Mouse (Mus musculus): Measurements from ENCODE around the gene Mymk.

Gene Mymk

GRCm38 (mm10) chr2:27071978-27072377 is at the start of gene Mymk:
Gene Mymk, minus strand, starts transcription at chr2:27072179.
- ChIA-PET POLR2A (no interaction called here), CTCF (interaction anchor here in 1 of 4 experiments (1.0 kb wide), 1 partner anchor 28 kb away, joined by 8 read pairs; no protein-coding TSS in a partner anchor)

- ChIA-PET CTCF (no interaction called here), POLR2A (interaction anchor here in 1 of 4 experiments (1.6 kb wide), 1 partner anchor 26 kb away, joined by 4 read pairs; no protein-coding TSS in a partner anchor)
These were observed 48.3 kb upstream of the Mymk start for GRCm38 (mm10) chr2:27120241-27120641.

DNA sequence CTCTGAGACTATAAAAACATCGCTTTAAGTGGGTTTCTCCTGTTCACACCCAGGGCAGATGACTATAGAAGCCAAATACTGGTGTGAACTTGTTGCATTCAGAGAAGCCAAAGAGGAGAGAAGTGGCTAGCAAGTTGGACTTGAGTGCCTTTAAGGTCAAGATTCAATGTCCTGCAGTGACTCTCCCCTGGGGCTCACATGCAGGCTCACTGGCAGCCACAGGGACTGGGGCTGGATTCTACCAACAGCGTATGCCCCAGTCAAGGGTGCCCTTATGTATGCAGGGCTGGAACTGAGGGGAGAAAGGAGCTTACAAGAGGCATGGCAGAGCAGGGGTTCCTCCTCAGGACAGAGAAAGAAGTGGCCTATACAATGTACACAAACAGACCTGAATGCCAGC is 47.8 kb upstream of the Mymk start:
- CTCF ChIA-PET: no interaction called here
- POLR2A ChIA-PET: interaction anchor here in 1 of 4 experiments (1.6 kb wide), 1 partner anchor 27 kb away, joined by 4 read pairs; no protein-coding TSS in a partner anchor

DNA sequence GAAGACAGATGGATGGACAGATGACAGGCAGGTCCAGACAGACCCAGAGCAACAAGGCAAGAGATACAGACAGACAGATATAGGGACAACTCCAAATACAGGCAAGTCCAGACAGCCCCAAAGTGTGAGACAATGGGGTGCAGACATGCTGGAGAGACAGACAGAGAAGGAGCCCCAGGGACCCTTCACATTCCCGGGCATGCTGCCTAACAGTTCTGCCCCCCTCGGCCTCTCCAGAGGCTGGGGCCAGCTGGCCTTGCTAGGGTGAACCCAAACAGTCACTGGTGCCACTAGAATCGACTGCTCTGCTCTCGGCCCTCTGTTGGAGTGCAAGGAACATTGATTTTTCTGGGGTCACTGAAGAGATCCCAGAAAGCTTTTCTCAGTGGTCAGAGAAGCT is 46.5 kb upstream of the Mymk start:
- CTCF ChIA-PET: no interaction called here
- POLR2A ChIA-PET: no interaction called here

DNA sequence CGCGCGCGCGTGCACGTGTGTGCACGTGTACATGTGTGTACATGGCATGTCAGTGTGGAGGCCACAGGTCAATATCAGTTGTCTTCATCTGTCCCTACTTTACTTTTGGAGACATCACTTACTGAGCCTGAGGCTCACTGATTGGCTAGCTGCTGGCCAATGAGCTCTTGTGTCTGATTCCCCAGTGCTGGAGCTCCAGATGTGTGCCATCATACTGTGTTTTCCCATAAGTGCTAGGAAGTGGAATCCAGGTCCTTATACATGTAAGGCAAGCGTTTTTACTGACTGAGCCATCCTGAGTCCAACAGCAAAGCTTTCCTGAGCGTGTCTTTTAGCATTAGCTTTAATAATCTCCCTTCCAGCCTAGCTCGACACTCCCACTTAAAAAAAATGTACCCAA is 42.2 kb upstream of the Mymk start:
- POLR2A ChIA-PET: no interaction called here
- CTCF ChIA-PET: interaction anchor here in 3 of 4 experiments (0.8 to 1.9 kb wide), 4 partner anchors 11 to 467 kb away, joined by 3 to 7 read pairs (median 4); no protein-coding TSS in a partner anchor

- CTCF ChIA-PET: interaction anchor here in 1 of 4 experiments (1.9 kb wide), 1 partner anchor 13 kb away, joined by 7 read pairs; no protein-coding TSS in a partner anchor
These were observed 40.6 kb upstream of the Mymk start for GRCm38 (mm10) chr2:27112585-27112984.

GRCm38 (mm10) chr2:27109052-27109451 is 37.1 kb upstream of the Mymk start:
- POLR2A ChIA-PET: no interaction called here
- CTCF ChIA-PET: interaction anchor here in 1 of 4 experiments (0.8 kb wide), 1 partner anchor 12 kb away, joined by 3 read pairs; no protein-coding TSS in a partner anchor

More at GRCm38 (mm10) chr2:27112585-27112984, 40.6 kb upstream of the Mymk start:
- POLR2A ChIA-PET: no interaction called here

GRCm38 (mm10) chr2:27108144-27108543 is 36.2 kb upstream of the Mymk start:
- POLR2A ChIA-PET: no interaction called here

DNA sequence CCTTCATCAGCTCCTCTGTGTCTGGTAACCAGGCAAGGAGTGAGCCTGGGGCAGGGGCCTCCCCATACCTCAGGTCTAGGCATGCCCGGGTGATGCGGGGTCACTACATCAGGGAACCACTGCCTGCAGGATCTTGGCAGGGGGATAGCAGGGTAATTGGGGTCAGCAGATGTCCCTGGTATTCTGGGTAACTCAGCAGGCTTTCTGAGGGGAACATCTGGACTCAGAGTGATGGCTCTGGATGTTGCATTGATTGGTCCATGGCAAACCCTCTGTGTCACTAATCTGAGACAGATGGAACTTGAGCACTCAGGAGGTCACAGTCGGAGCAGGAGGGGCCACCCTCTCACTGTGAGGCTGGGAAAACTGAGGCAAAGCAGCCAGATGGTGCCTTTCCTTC is 34.8 kb upstream of the Mymk start:
- ChIA-PET POLR2A (no interaction called here), CTCF (no interaction called here)

More at GRCm38 (mm10) chr2:27108144-27108543, 36.2 kb upstream of the Mymk start:
- CTCF ChIA-PET: no interaction called here

GRCm38 (mm10) chr2:27103554-27103953 is 31.6 kb upstream of the Mymk start:
- ChIA-PET POLR2A (no interaction called here), CTCF (no interaction called here)

DNA sequence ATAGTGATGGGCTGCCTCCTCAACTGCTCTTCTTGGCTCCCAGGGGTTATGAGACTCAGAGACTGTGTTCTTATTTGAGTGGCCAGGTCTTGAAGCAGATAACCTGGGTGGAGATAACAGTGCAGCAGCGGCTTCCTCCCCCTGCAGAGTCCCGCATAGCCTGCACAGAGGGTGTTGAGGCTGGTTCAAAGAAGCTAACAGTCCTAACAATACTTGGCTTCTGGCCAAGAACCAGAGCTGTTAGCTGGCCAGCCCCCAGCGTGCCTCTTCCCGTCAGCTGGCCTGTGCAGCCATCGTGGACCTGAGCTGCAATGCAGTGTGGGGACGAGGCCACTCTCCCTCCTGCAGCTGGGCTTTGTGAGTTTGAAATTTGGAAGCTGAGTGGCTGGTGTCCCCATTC is 25.8 kb upstream of the Mymk start:
- CTCF ChIA-PET: no interaction called here
- POLR2A ChIA-PET: no interaction called here

- ChIA-PET CTCF (interaction anchor here in 1 of 4 experiments (0.9 kb wide), 1 partner anchor 12 kb away, joined by 3 read pairs; no protein-coding TSS in a partner anchor), POLR2A (interaction anchor here in 1 of 4 experiments (1.7 kb wide), 1 partner anchor 9 kb away, joined by 5 read pairs; no protein-coding TSS in a partner anchor)
These were observed 25.3 kb upstream of the Mymk start for GRCm38 (mm10) chr2:27097241-27097656.

- ChIA-PET POLR2A (interaction anchor here in 1 of 4 experiments (1.7 kb wide), 1 partner anchor 9 kb away, joined by 5 read pairs; no protein-coding TSS in a partner anchor), CTCF (interaction anchor here in 1 of 4 experiments (0.9 kb wide), 1 partner anchor 13 kb away, joined by 3 read pairs; no protein-coding TSS in a partner anchor)
These were observed 24.5 kb upstream of the Mymk start for GRCm38 (mm10) chr2:27096341-27096981.

DNA sequence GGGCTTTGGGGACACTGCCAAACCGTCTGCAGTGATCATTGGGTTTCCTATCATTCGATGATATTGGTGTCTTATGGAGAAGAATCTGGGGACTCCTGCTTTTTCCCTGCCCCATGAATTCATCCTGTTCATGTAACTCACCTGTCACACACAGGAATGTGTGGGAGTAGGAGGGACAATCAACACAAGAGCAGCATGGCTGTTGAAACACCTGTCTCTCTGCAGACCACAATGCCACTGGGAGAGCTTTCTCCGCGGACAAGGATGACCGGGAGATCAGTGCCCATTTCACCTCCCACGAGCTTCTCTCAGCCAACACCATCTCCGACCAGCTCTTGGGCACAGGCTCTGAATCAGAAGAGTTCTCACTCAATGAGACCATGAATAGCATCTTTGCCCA is 23.2 kb upstream of the Mymk start:
- ChIA-PET CTCF (interaction anchor here in 1 of 4 experiments (0.6 kb wide), 1 partner anchor 447 kb away, joined by 3 read pairs; no protein-coding TSS in a partner anchor), POLR2A (no interaction called here)

DNA sequence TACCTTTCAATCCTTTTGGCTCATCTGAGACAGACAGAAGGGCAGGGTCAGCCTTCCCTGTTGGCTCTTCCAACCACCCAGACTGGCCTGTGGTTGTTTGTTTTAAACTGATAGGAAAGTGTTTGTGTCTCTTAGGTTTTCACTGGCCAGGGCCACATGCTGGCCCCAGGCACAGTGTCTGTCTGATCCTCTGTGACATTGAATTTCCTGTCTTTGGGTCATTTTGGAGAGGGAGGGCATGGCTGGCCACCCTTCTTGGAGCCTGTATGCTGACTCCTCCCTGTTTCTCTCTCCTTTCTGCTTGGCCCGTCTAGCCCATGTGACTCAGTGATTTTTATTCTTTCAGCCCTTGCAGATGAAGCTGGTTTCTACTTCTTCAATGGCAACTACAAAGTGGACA is 17.3 kb upstream of the Mymk start:
- ChIA-PET CTCF (interaction anchor here in 1 of 4 experiments (3.4 kb wide), 1 partner anchor 147 kb away, joined by 10 read pairs; no protein-coding TSS in a partner anchor), POLR2A (no interaction called here)

GRCm38 (mm10) chr2:27088700-27089099 is 16.7 kb upstream of the Mymk start:
- POLR2A ChIA-PET: interaction anchor here in 1 of 4 experiments (0.6 kb wide), 1 partner anchor 67 kb away, joined by 3 read pairs; no protein-coding TSS in a partner anchor
- CTCF ChIA-PET: interaction anchor here in 2 of 4 experiments (0.7 to 3.4 kb wide), 3 partner anchors 38 to 148 kb away, joined by 3 to 10 read pairs (median 3); no protein-coding TSS in a partner anchor

DNA sequence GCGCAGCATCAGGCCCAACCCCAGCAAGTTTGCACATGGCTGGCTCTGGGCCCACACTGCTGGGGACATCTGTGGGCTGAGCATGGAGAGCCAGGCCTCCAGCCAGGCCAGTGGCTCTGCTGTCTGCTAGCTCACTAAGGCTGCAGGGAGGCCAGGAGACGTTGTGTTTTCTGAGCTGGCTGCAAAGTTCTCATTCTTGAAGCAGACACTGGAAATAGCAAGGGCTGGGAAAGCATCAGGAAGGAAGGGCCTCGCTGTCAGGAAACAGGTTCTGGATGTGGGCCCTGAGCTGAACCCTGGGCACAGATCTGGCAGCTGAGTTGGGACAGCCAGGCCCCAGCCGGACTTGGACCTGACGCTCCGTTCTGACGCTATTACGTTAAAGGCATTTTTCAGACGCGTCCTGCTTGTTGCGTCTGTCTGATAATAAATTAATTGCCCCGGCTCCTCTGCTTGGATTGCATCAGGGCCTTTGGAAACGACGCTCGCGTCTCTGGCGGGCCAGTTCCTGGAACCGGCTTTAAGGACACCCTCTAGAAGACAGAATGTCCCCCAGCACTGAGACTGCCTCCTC is 16.2 kb upstream of the Mymk start:
- POLR2A ChIA-PET: interaction anchor here in 1 of 4 experiments (0.6 kb wide), 1 partner anchor 68 kb away, joined by 3 read pairs; no protein-coding TSS in a partner anchor
- CTCF ChIA-PET: interaction anchor here in 2 of 4 experiments (0.7 to 3.4 kb wide), 3 partner anchors 39 to 148 kb away, joined by 3 to 10 read pairs (median 3); no protein-coding TSS in a partner anchor

GRCm38 (mm10) chr2:27087581-27087980 is 15.6 kb upstream of the Mymk start:
- POLR2A ChIA-PET: no interaction called here
- CTCF ChIA-PET: interaction anchor here in 1 of 4 experiments (3.4 kb wide), 1 partner anchor 149 kb away, joined by 10 read pairs; no protein-coding TSS in a partner anchor

DNA sequence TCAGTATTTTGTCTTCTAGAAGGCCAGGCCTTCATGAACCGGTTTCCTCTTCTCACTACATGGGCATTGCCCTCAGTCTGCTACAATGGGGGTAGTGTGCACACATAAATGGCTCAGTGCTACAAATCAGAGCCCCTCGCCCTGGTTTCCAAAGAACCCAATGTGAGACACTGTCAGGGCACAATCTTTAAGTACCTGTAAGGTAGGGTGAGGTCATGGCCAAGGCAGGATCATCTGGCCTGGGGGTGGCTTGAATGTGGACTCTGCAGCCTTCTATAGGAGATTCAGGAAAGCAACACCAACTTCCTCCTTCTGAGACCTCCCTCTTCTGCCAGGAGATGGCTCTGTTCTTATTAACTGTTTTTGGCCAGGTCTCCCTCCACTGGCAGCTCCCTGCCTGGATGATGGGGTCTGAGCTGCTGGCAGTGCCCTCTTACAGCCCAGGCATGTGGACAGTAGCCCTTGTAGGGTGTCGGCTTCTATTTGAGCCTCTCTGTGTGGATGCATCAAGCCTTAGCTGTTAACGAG is 14.6 kb upstream of the Mymk start:
- CTCF ChIA-PET: interaction anchor here in 1 of 4 experiments (3.4 kb wide), 1 partner anchor 150 kb away, joined by 10 read pairs; no protein-coding TSS in a partner anchor
- POLR2A ChIA-PET: no interaction called here

- CTCF ChIA-PET: interaction anchor here in 1 of 4 experiments (0.6 kb wide), 1 partner anchor 194 kb away, joined by 4 read pairs; no protein-coding TSS in a partner anchor
- POLR2A ChIA-PET: no interaction called here
These were observed 13.8 kb upstream of the Mymk start for GRCm38 (mm10) chr2:27085801-27086200.
